Mouse (Mus musculus) cerebellum, postnatal 10 days (tissue): ENCODE data around the gene Ston1.

Experiments
- DNase-seq, 2 experiments: peaks; one replicate each; pipeline ENCODE4 v3.0.0; 2021; ENCODE audit warnings: mixed read lengths in 2 of 2

The Ston1 gene

DNA sequence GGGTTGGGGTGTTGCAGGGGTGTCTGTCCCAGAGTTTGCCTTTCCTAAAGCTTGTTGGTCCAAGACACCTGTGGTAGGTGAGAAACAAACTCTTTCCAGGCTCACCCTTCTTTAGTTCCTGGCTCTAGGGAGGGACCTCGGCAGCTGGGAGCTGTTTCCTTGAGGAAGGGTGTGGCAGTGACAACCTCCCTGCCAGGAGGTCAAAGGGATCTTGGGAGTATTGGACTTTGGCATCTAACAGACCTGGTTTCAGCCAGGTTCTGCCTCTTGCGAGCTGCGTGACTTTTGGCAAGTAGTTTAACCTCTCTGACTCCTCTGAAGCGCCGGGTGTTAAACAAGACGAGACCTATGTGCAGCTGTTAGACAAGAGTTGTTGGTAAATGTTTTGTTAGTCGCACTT, 29.7 kb downstream of the Ston1 start:
- no peak for DNase-seq

DNA sequence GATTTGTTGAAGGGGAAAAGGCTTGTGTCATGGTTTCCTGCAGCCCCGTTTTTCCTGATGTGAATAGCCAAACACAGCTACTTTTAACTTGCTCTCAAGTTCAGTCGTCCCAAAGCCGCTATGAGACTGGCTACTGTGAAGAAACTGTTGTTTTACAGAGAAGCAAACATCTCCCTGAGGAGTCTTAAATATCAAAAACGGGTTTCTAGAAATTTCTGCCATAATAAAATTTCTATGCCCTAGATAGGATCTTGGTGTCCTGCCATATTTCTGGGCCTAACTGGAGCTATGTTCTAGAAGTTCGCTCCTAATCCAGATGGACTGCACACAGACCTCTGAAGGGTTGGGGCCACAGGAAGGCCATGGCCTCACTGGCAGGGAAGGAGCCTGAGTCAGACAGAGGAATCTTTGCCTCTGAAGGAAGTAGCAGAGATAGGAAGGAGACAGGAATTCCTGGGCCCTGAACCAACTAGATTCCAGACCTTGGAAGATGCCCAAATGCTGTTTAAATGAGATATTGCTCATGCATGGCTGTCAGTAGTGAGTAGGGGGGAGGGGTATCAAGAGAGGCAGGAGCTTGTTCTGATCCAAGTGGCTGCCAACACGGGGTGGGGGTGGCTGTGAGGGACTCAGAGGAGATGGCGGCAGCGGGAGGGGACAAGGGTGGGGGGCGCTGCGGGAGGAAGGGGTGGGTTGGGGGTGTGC, 31.3 kb downstream of the Ston1 start:
- peak; percentile 73 to 78 for DNase-seq

DNA sequence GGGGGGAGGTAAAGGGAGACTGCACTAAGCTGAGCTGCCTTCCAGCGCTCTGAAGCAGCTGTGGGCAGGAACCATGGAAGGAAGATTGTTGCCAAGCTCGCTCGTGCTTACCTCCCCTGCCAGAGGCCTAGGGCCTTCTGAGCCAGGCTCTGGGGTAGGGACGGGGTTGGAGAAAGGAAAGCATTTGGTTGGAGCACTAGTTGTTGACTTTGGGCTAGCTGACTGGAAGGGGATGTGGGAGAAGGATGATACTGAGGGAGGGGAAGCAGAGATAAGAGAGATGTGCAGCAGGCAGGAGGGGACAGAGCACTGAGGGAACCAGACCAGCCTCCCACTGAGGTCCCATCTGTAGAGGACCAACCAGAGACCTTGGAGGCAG, 31.9 kb downstream of the Ston1 start:
- no peak for DNase-seq

DNA sequence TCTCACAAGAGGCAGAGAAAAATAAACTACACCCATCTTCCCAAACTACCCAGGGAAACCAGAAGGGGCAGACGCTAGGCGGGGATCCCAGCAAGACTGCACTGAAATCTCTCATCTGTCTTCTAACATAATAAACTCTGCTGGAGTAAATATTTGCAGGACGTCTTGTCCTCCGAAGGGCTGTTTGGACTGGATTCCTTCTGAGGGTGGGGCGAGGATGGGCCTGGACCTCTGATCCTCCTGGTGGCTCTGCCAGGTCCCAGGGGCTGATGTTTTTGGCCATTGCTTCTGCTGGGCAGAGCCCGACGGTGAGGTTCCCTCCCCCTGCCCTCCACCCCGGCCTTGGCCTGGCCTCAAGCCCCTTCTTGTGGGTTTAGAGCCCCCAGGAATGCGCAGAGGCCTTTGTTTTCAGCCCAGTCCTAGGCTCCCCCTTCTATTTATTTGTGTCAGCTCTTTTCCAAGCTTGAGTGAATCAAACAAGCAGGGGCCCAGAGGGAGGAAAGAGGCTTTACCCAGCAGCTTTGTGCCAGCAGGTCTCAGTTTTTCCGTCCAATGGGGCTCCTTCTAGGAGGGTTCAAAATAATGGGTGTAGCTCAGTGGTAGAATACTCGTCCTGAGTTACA, 32.6 kb downstream of the Ston1 start:
- DNase-seq: peak; percentile 32 to 41

DNA sequence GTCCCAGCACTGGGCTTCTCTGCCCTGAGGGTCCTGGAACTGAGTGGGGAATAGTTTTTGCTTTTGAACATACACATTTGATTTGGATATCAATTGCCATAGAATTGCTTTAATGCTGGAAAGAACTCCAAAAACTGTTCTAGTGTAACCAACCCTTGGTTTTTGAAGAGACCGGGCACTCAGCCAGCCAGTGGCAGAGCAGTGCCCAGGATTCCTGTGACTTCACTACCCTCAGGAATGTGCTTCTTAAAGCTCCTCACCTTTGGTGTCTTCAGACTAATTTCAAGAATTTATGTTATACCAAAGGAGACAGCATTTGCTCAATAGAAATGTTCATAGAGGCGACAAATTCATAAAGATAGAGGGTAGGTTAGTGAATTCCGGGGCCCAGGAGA, 33.1 kb downstream of the Ston1 start:
- peak; percentile 54 to 57 for DNase-seq

DNA sequence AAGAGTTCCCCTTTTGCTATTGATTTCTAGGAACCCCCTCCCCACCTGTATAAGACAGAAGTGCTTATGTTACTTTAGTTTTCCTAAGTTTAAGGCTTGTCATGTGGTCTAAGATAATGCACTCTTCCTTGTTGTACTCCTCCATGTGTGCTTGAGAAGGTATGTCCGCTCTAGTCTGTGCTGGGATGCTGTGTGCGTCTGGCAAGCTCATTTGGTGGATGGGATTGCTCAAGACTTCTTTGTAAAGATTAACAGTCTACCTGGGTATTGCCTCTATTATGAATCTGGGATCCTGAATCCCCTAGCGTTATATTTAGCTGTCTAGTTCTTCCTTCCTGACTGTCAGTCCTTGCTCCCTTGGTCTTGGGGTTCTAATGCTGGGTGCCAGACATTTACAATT, 35.1 kb downstream of the Ston1 start:
- no peak for DNase-seq

DNA sequence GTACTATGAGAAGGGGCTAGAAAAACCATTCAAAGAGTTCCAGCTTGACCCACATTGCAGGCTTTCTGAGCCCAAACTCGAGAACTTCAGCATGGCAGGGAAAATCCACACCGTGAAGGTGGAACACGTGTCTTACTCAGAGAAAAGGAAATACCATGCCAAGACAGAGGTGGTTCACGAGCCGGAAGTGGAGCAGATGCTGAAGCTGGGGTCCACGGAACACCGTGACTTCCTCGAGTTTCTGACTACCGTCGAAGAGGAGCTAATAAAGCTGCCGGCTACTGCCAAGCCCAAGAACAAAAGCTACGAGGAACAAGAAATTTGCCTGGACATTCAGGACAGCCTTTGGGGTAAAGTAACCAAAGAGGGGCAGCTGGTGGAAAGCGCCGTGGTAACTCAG, 38.6 kb downstream of the Ston1 start:
- DNase-seq: no peak

DNA sequence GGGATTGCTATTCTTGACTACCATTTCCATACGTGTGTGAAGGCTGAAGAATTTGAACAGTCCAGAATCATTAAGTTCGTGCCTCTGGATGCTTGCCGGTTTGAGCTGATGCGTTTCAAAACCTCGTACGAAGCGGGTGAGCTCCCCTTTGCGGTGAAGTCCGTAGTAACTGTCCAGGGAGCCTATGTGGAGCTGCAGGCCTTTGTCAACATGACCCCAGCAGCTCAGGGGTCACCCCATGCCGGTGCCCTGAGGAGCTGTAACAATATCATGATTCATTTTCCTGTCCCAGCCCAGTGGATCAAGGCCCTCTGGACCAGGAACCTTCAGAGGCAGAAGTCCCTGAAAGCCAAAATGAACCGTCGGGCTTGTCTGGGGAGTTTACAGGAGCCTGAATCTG, 39.1 kb downstream of the Ston1 start:
- peak; percentile 22 to 33 for DNase-seq

DNA sequence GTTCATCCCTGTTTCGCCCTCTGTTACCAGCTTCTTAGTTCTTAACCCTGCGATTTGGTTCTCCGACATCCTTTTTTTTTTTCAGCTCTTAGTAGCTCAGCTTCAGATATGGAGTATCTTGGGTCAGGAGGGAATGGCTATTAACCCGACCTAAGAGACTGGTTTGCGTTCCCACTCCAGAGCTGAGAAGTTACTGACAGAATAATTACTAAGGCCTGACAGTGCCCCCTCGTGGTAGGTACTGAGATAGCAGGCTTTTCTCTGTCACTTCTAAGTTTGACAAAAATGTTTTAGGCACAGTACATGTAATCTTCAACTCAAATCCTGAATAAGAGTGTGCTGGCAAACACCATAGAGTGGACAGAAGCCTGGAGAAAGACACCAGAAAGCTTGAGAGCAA, 43.5 kb downstream of the Ston1 start:
- DNase-seq: peak; percentile 82 to 89

DNA sequence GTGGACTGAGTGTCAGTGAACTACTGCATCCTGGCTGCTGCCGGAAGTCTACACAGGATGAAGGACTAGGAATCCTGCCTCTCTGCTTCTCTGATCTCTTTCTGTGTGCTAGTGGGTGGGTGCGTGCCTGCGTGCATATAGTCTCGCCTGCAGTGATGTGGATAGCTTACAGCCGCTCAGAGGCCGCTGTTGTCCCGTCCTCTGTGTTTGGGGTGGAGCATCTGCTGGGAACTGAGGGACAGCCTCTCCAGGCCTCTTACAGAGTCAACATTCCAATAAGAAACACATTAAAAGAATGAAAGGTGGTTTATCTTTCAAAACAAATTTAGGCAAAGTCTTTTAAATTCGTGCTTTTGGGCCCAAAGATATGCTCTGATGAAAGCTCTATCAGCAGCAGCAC, 44.4 kb downstream of the Ston1 start:
- DNase-seq: no peak

DNA sequence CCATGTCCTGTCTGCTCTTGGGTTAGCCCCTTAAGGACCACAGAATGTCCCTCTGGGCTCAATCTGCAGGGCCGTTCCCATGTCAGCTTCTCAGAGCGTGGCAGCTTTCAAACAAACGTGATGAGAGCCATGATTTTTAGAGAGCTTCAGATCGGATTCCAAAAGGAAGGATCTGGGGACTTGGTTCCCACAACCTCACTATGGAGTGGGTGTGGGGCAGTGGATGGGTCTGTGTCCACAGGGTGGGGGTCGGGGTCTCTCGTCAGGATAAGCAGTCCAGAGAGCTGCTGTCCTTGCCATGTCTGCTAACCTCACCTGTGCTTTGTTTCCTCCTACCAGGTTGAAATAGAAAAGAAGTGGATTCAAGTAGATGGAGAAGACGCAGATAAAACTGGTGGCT, 47.4 kb downstream of the Ston1 start:
- DNase-seq: no peak

DNA sequence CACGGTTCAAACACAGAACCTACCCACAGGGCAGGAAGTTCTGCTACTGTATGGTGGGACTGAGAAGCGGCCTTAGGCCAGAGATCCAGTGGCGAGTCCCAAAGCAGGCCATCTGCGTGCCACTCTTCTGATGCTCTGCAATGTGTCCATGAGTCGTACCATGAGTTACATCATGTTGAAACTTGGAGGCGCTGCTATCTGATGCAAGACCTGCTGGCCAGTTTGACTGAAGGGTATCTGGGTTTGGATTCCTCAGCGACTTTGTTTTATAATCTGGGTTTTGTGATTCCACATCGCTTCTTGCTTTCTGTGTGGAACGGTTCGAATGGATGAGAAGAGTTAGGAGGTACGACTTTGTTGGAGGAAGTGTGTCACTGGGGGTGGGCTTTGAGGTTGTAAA, 47.8 kb downstream of the Ston1 start:
- DNase-seq: no peak

DNA sequence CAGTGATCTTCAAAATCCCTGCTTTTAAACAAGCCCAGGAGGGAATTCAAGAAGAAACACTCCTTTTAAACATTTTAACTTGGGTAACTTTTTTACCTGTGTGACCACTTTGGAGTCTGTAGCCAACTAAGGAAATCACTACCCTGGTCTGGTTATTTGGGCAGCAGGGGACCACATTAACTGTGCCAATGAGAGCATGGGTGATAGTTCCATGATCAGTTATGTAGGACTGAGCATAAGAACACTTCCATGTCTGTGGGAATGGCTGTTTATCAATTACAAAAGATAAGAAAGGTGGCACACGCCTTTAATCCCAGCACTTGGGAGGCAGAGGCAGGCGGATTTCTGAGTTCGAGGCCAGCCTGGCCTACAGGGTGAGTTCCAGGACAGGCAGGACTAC, 49.7 kb downstream of the Ston1 start:
- no peak for DNase-seq

DNA sequence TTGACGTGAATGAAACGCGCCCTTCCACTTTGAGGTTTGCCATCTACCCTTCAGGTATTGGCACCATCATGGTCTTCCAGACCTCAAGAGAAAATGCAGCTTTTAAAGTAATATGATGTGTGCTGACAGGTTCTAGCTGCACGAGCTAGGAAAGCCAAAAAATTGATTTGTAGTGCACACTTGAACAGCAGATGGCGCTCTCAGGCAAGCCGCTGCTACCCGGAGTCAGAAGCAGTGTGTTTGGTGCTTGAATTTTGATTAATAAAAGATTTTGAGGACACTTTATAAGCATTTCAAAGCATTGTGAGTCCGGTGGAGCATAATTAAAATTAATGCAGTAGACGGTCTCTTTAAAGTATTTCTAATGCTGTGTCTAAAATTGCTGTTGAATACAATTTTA, 54.5 kb downstream of the Ston1 start:
- peak; percentile 88 to 91 for DNase-seq

DNA sequence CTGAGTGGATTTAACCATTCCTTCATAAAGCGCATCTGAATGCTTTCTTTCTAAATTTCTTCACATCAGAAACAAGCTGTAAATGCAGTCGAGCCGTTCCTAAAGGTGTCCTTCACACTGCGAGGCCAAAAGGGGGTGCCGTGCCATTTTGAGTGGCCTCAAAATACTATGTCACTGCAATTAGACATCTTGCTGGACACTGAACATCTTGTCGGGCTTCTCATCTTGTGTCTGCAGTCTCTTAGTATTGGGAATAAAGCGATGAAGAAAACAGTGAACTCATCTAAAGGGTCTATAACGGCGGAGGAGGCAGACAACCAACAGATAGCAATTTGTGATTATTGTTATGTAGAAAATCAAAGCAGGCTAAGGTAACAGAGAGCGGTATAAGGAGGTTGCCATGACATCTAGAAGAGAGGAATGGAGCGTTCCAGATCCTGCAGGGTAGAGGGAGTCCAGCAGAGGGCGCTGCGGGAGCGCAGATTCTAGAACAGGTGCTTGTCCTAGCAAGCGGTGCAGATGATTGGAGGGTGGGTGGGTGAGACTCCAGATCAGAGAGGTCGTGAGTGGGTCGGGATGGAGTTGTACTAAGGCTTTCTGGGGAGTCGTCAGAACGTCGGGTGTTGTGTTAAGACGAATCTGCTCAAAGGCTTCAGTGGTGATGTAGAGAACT, 55.4 kb downstream of the Ston1 start:
- peak; percentile 94 to 96 for DNase-seq

DNA sequence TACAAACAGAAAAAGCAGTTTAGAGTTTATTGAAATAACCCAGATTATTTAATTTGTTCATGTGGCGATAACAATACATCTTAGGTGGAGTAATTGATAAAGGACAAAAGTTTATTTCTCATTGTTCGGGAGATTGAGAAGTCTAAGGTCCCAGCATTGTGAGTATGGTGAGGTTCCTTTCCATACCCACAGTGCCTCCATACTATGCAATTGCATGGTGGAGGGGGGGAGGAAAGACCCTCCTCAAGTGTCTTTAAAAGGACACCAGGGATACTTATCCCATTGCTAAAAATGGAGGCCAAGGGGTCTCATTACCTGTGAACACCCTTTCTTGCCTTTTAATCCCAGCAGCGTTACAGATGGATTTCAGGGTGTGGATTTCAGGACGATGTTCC, 55.9 kb downstream of the Ston1 start:
- DNase-seq: no peak

DNA sequence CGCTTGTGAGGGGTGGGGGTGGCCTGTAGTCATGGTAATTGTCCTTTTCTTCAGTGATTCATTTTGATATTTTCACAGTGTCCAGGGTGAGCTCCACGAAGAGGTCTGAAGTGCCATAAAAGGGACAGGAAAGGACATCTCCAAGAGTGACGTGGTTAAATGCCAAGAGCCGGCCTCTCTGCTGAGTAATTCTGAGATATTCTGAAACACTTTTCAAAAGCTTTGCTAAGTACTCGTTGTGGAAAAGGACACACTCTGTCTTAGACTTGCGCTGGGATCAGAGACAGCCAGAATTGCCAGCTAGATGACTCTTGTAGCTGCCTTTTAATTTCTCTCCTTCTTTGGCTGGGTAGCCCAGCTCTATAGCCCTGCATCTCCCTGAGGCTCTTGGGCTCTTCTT, 61.0 kb downstream of the Ston1 start:
- DNase-seq: no peak

DNA sequence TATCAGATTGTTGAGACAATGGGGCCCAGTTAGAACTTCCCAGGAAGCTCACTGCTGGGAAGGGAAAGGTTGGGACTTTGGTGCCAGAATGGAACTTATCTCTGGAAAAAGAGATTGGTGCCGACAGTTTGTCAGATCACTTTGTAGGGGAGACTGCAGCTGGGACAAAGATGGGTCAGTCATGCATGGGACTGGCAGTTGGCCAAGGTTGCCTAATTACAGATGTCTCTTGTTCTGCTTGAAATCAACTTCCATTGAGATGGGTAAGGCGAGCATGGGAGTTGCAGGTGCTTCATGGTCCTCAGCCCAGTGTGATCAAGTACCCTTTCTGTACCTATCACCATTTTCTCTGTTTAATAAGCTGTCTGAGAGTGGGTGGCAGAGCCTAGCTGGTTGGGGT, 68.6 kb downstream of the Ston1 start:
- peak; percentile 42 to 55 for DNase-seq

DNA sequence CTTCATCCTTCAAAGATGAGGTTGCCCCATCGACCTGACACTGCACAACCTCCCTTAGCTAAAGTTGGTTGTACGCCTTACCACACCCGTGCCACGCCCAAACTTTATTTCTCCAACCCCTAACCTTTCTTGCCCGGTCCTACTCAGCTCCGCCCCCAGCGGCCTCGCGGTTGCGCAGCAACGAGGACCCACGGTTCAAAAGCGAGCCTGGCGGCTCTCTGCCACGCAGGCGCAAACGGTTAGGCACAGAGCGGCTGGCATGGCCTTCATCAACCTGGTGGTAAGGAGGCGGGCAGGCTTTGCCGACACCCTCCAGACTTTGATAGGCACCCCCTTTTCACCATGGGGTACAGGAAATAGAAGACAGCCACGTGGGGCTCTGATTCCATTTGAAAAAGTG, 71.0 kb downstream of the Ston1 start, which contains the start of gene Gtf2a1l:
Gene Gtf2a1l (plus strand): TSS at position 209 of the 400 bp plus-strand sequence.
- peak; percentile 78 to 86 for DNase-seq

DNA sequence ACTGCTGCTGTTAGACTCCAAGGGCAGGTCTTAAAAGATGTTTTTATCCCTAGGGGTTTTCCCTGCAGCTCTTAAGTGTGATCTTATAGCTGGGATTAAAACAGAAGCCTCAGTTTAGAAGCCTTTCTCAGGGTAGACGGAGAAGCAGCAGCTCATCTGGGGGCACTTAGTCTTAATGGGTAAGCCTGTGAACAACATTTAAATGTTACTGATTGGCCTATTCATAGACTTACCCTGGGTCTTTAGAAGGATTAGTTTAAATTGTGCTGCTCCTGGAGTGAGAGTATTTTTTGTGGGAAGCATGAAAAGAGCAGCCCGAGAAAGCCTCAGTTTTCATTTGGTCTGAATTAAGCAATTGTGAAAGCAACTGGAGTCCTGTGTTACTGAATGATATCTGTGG, 72.4 kb downstream of the Ston1 start:
- no peak for DNase-seq

DNA sequence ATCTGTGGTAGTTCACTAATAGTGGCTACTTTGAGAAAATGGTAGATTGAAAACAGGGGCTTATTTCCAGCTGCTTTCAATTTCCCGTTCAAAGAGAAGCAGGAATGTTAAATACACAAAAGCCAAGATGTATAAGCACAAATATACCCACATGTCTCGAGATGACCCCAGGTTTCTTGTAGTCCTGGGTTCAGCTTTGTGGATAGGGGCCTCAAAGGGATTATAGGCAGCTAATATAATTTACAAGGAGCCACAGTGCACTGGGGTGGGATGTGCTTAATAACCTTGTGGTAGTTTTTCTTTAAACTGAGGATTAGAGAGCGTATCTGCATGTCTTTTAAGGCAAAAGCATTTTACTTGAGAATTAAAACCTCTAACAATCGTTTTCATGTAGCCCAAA, 73.3 kb downstream of the Ston1 start:
- no peak for DNase-seq

DNA sequence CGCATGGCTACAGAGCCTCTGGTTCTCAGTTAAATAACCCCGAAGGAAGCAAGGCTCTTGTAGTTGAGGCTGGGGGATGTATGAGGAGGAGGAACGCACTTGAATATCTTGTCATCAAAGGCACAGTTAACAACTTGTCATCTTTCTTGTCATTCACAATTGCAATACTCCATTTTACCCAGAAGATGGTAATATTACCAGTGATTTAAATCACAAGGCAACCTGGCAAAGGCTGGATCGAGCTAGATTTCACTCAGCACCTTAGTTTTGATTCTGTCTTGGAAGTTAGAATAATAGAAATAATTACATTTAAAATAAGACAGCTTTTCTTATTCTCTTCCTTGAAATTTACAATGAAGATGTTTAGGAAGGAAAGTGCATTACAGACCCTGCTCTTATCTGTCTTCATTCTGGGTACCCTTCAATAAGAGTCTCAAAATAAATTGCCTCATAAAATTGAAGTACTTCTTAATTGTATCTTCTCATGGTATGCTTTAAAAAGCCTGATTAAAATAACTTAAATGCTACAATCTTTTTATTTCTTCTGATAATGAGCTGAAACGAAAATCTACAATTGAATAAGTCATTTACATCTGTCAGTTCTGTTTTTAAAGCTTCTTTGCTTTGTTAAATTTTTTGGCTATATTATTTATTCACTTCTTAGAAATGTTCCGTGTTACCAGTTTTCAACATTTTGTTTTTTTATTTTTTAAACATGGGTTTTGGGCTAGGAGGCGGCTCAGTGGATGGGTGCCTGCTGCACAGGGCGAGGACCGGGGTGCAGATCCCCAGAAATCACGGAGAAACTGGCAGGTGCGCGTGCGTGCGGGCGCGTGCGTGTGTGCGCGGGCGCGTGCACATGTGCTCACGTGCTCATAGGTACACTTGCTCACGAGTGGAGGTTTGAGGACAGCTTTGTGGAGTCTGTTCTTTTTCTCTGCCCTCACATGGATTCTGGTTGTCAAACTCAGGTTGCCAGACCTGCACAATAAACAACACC, 78.1 kb downstream of the Ston1 start:
- DNase-seq: no peak

DNA sequence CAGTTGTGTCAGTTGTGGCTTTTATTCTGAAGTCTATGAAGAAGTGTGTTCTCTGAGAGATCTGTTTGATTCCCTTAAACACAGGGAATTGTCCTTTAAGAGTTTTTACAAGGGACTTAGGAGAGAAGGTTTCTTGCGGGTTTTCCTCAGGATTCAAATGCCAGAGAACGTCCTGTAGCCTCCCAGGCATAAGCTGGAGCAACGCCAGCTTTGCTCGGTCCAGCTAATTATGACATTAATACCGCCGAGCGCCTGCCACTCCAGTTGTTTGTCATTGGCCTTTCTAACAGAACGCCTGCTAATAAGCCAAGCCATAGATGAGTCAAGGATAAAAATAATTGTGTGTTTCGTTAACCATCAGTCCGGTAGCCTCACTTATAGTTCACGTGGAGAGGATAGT, 90.7 kb downstream of the Ston1 start:
- peak; percentile 56 to 60 for DNase-seq
